Mouse (Mus musculus): ENCODE data around the gene Ncl. TPM values are rescaled to one million over a fixed set of nuclear protein-coding genes. Genes with fewer than 3 reads are reported as not detected.

Ncl gene
- total and polyA plus RNA-seq, 3 experiments = 246 to 1,708 (median 370) TPM

DNA sequence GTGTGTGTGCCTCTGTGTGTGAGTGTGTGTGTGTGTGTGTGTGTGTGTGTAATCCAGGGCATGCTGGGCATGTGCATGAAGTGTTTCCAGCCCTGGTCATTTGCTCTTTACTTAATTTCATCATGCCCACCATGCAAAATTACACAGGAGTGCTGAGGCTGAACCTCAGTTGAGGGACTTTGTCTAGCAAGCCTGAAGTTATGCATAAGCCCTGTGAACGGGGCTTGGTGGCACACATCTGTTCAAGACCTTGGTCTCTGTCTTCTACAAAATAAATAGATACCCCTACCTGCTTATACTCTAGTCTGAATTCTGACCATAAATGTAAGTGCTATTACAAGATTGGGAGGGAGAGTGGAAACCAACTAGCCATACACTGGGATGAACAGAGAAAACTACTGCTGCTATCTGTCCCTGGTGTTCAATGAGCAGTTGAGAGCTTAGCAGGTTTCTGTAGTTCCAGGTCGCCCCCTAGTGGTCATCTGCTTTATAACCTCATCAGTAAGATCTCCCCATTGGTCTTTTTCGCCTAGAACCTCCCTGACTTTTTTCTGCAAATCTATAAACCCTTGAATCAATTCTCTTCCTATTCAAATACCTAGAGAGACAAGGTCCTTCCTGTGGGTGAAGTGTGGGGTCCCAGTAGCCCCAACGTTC is 19.9 kb downstream of the Ncl start (continued):
- no peak for TF ChIP-seq MYC (IDR thresholded peaks at IDR 0.05; ENCODE audit: low read depth, low read length)
- peak; percentile 40; the same call in 1 of the 2 replicates for TF ChIP-seq ZNF384 (IDR thresholded peaks at IDR 0.05; ENCODE audit: low read depth, low read length)
- TF ChIP-seq ZKSCAN1 (IDR thresholded peaks at IDR 0.05; ENCODE audit: low read depth, low read length) = no peak
- no peak for TF ChIP-seq POLR2A (IDR thresholded peaks at IDR 0.05; ENCODE audit: control insufficient read depth in 1 of 2, insufficient read depth in 1 of 2, low read depth in 1 of 2, low read length in 2 of 2, poor library complexity in 1 of 2)

GRCm38 (mm10) chr1:86336330-86336729 is 22.9 kb downstream of the Ncl start:
- no peak for TF ChIP-seq MAFK (IDR thresholded peaks at IDR 0.05; ENCODE audit: borderline replicate concordance, low read depth, low read length)
- TF ChIP-seq POLR2AphosphoS2 (IDR thresholded peaks at IDR 0.05; ENCODE audit: low read length) = no peak
- no peak for TF ChIP-seq MAZ (IDR thresholded peaks at IDR 0.05; ENCODE audit: low read depth, low read length)
- TF ChIP-seq MYC (IDR thresholded peaks at IDR 0.05; ENCODE audit: low read depth, low read length) = no peak
- no peak for TF ChIP-seq JUND (IDR thresholded peaks at IDR 0.05; ENCODE audit: low read depth, low read length)
- TF ChIP-seq ELF1 (IDR thresholded peaks at IDR 0.05; ENCODE audit: low read depth, low read length) = no peak
- no peak for TF ChIP-seq CHD2 (IDR thresholded peaks at IDR 0.05; ENCODE audit: low read length)
- no peak for TF ChIP-seq MAX (IDR thresholded peaks at IDR 0.05; ENCODE audit: low read length)
- TF ChIP-seq UBTF (IDR thresholded peaks at IDR 0.05; ENCODE audit: borderline replicate concordance, insufficient read depth, low read depth, low read length) = no peak
- no peak for TF ChIP-seq EP300 (IDR thresholded peaks at IDR 0.05; ENCODE audit: low read depth in 1 of 2, low read length in 2 of 2)
- TF ChIP-seq POLR2A (IDR thresholded peaks at IDR 0.05; ENCODE audit: control insufficient read depth in 1 of 2, insufficient read depth in 1 of 2, low read depth in 1 of 2, low read length in 2 of 2, poor library complexity in 1 of 2) = no peak
- TF ChIP-seq TBP (IDR thresholded peaks at IDR 0.05; ENCODE audit: low read depth, low read length) = no peak
- no peak for TF ChIP-seq MYB (IDR thresholded peaks at IDR 0.05; ENCODE audit: low read depth, low read length)
- TF ChIP-seq E2F4 (IDR thresholded peaks at IDR 0.05; ENCODE audit: borderline replicate concordance, low read depth, low read length) = no peak
- TF ChIP-seq USF1 (IDR thresholded peaks at IDR 0.05; ENCODE audit: low read depth, low read length) = no peak
- no peak for TF ChIP-seq MXI1 (IDR thresholded peaks at IDR 0.05; ENCODE audit: low read depth, low read length)
- no peak for DNase-seq (ENCODE audit: low read depth, low spot score)
- H3K27me3 ChIP-seq (ENCODE audit: control insufficient read depth in 1 of 2, insufficient read depth in 2 of 2, low read length in 2 of 2) = no peaks in the 10 kb centered on the region; a peak in 1 of 4 replicates
- H3K9me3 ChIP-seq (replicated peaks; ENCODE audit: insufficient read depth, low read length) = no peaks in the 10 kb centered on the region
- no peak overlapping the region for H3K9ac ChIP-seq (ENCODE audit: control insufficient read depth, low read depth, low read length, poor library complexity, severe bottlenecking)
- no peak overlapping the region for H3K4me3 ChIP-seq (ENCODE audit: control insufficient read depth in 1 of 2, insufficient read depth in 1 of 2, low read depth in 2 of 2, low read length in 2 of 2)
- no peaks in the 10 kb centered on the region for H3K79me2 ChIP-seq (ENCODE audit: control insufficient read depth, insufficient read depth, low read length, poor library complexity)
- H3K4me1 ChIP-seq (ENCODE audit: control insufficient read depth in 1 of 2, insufficient read depth in 2 of 2, low read length in 2 of 2) = no peaks in the 10 kb centered on the region
- no peaks in the 10 kb centered on the region for H3K36me3 ChIP-seq (ENCODE audit: control insufficient read depth in 1 of 2, insufficient read depth in 2 of 2, low read length in 2 of 2)
- no peak overlapping the region for H3K27ac ChIP-seq (ENCODE audit: control insufficient read depth, low read depth, low read length)
